ENCODE assay signal across 10 mouse cellular contexts in the genomic region with DNA sequence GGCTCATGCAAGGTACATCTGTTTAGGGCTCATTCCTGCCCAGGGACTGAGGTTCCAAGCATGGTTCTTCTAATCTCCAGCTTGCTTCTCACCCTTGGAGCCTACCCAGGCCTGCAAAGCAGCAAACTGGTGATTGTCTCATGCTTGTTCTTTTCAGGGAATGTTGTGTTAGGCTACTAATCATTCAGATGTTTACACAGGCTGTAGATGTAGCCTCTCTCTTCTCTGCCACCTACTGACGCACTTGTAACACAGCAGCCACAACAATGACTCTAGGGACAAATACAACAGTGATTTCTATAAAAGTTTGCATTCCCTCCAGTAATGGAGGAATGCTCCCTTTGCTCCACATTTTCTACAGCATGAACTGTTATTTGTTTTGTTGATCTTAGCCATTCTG. TPM values are rescaled to one million over a fixed set of nuclear protein-coding genes. Genes with fewer than 3 reads are reported as not detected.
DNase-seq lines count a peak whose midpoint lies in the region; ATAC-seq and TF ChIP-seq lines count a peak whose summit lies in the region.
"Had no signal": no experiment of that assay in that cellular context is flagged by ENCODE, and none has a peak within 500 bp of the region (broad histone marks: within the 10 kb centered on the region; RNA-seq: fewer than 3 reads in every experiment).

No protein-coding gene starts in this region.

- TF ChIP-seq CTCF in kidney, adult 2 months (conservative IDR thresholded peaks at IDR 0.05; ENCODE audit: insufficient read depth, insufficient read length, low read depth, low read length): peak; percentile 23; the same call in 1 of the 2 replicates
- peak; percentile 79 for TF ChIP-seq CTCF in intestine, postnatal 0 days (IDR thresholded peaks at IDR 0.05; ENCODE audit: low read depth)

- no peaks in the 10 kb centered on the region for H3K27me3 ChIP-seq in kidney, adult 2 months (replicated peaks; ENCODE audit: control insufficient read depth, insufficient read depth, low read length)
- H3K27me3 ChIP-seq in intestine, postnatal 0 days (replicated peaks; ENCODE audit: control insufficient read depth, insufficient read depth, low read length): no peaks in the 10 kb centered on the region
- H3K27me3 ChIP-seq: heart, embryonic 13.5 days had no signal

- no peak for TF ChIP-seq POLR2A in kidney, adult 2 months (IDR thresholded peaks at IDR 0.05; ENCODE audit: low read depth, low read length)

- 11% methylated on average over 1 of the region's 1 CpGs for WGBS in kidney, adult 2 months
- 22% methylated on average over 1 of the region's 1 CpGs for WGBS in intestine, postnatal 0 days

- DNase-seq in kidney, adult 2 months: peak; percentile 29
- no peak for DNase-seq in kidney, postnatal 36 days
- peak; percentile 50 for DNase-seq in CD4-positive, CD25-positive, alpha-beta regulatory T cell, adult 2 months (ENCODE audit: low read depth, low spot score)
- peak; percentile 30 for DNase-seq in ZHBTc4 (ENCODE audit: low read depth, low spot score)
- DNase-seq in spleen, postnatal 36 days (ENCODE audit: low spot score in 2 of 2): no peak
- no peak for DNase-seq in frontal cortex, adult 2 months (ENCODE audit: extremely low spot score in 1 of 2, low spot score in 1 of 2)
- DNase-seq in neural tube, embryonic 10.5 days (ENCODE audit: extremely low spot score, low spot score): no peak

- no peaks in the 10 kb centered on the region for H3K4me1 ChIP-seq in kidney, adult 2 months (ENCODE audit: control insufficient read depth, insufficient read depth, low read length)
- no peaks in the 10 kb centered on the region for H3K4me1 ChIP-seq in intestine, postnatal 0 days (replicated peaks; ENCODE audit: control insufficient read depth, insufficient read depth, low read length)

- no peaks in the 10 kb centered on the region for H3K9me3 ChIP-seq in intestine, postnatal 0 days (ENCODE audit: control insufficient read depth)
- H3K9me3 ChIP-seq: heart, embryonic 13.5 days had no signal

- no peak overlapping the region for H3K9ac ChIP-seq in intestine, postnatal 0 days (ENCODE audit: low read depth, low read length)
- H3K9ac ChIP-seq: heart, embryonic 13.5 days had no signal

- no peak overlapping the region for H3K4me2 ChIP-seq in intestine, postnatal 0 days (replicated peaks; ENCODE audit: low read depth)
- H3K4me2 ChIP-seq: heart, embryonic 13.5 days had no signal

- no peak for ATAC-seq in intestine, postnatal 0 days

- no peaks in the 10 kb centered on the region for H3K36me3 ChIP-seq in kidney, adult 2 months (ENCODE audit: control insufficient read depth, insufficient read depth, low read length)
- H3K36me3 ChIP-seq in intestine, postnatal 0 days (ENCODE audit: control insufficient read depth, insufficient read depth): no peaks in the 10 kb centered on the region
- H3K36me3 ChIP-seq: heart, embryonic 13.5 days had no signal

- H3K4me3 ChIP-seq in kidney, adult 2 months (ENCODE audit: insufficient read depth, low read depth, low read length): no peak overlapping the region
- no peak overlapping the region for H3K4me3 ChIP-seq in intestine, postnatal 0 days (ENCODE audit: low read depth, low read length)
- H3K4me3 ChIP-seq: heart, embryonic 13.5 days had no signal

- H3K27ac ChIP-seq in kidney, adult 2 months (ENCODE audit: insufficient read depth, low read depth, low read length): no peak overlapping the region
- H3K27ac ChIP-seq in intestine, postnatal 0 days (ENCODE audit: low read depth, low read length): no peak overlapping the region
- H3K27ac ChIP-seq: heart, embryonic 13.5 days had no signal

RNA-seq across cellular contexts. Expression of gene Olfr172, which starts 11.7 kb away (rescaled TPM):
- polyA plus RNA-seq in kidney, adult 2 months (2012; rRNA removed): not detected in 2 replicates
- not detected in 2 replicates for polyA plus RNA-seq in intestine, postnatal 0 days (2015; fragmentation: Nextera tagmentation; extraction: Ambion mirVana)
- not detected in 2 replicates for polyA plus RNA-seq in frontal cortex, adult 2 months (2012; rRNA removed)
- polyA plus RNA-seq: embryonic facial prominence, embryonic 11.5 days; heart, embryonic 13.5 days had no signal

RNA-seq across cellular contexts. Expression of gene Cldnd1, which starts 23.6 kb away (rescaled TPM):
- 45.0 and 47.0 TPM in 2 replicates for polyA plus RNA-seq in kidney, adult 2 months (2012; rRNA removed)
- 86.0 and 86.1 TPM in 2 replicates for polyA plus RNA-seq in intestine, postnatal 0 days (2015; fragmentation: Nextera tagmentation; extraction: Ambion mirVana)
- polyA plus RNA-seq in frontal cortex, adult 2 months (2012; rRNA removed): 119 and 121 TPM in 2 replicates

RNA-seq across cellular contexts. Expression of gene Gpr15, which starts 32.4 kb away (rescaled TPM):
- 0.08 and 0.09 TPM in 2 replicates for polyA plus RNA-seq in kidney, adult 2 months (2012; rRNA removed)
- 0.20 and 0.34 TPM in 2 replicates for polyA plus RNA-seq in intestine, postnatal 0 days (2015; fragmentation: Nextera tagmentation; extraction: Ambion mirVana)
- 0.04 TPM in 1 of 2 replicates, not detected in the other for polyA plus RNA-seq in frontal cortex, adult 2 months (2012; rRNA removed)
- polyA plus RNA-seq: embryonic facial prominence, embryonic 11.5 days; heart, embryonic 13.5 days had no signal

RNA-seq across cellular contexts. Expression of gene Olfr173, which starts 48.8 kb away (rescaled TPM):
- polyA plus RNA-seq in kidney, adult 2 months (2012; rRNA removed): not detected in 2 replicates
- polyA plus RNA-seq in intestine, postnatal 0 days (2015; fragmentation: Nextera tagmentation; extraction: Ambion mirVana): not detected in 2 replicates
- not detected in 2 replicates for polyA plus RNA-seq in frontal cortex, adult 2 months (2012; rRNA removed)
- polyA plus RNA-seq: heart, embryonic 13.5 days had no signal

Comparison
In these comparisons a context has a peak if more than half of its experiments do, and no peak if none do; other contexts are left out.
1. DNase-seq: peak in kidney, adult 2 months (single experiment), CD4-positive, CD25-positive, alpha-beta regulatory T cell, adult 2 months (single experiment) and ZHBTc4 (single experiment); none in kidney, postnatal 36 days (0 of 2), spleen, postnatal 36 days (0 of 2), frontal cortex, adult 2 months (0 of 2) and neural tube, embryonic 10.5 days (single experiment).